Mouse (Mus musculus) heart, postnatal 25 days (tissue): ENCODE measurements at regions not wholly inside any gene's neighbourhood (a gene's known extent, or its start where the extent isn't known, plus 50 kb on each side); places are given as distances from the start of the nearest gene placed in this dataset.

ENCODE experiments used
- DNase-seq: peaks from one replicate; pipeline ENCODE4 v3.0.0; 2022; ENCODE audit warnings: low spot score
- intact Hi-C: fragments of 180-260 bp; cut with DNase I; formaldehyde crosslinking; loops from one replicate; pipeline ENCODE4 v1.15.1; 2025

GRCm38 (mm10) chr1:71865670-71866069 is 212.7 kb upstream of the Fn1 start:
- intact Hi-C loops: no loop called here
- DNase-seq: no peak

GRCm38 (mm10) chr1:71864749-71865148 is 211.7 kb upstream of the Fn1 start:
- intact Hi-C loops: no loop called here
- no peak for DNase-seq

GRCm38 (mm10) chr1:71853212-71853611 is 200.2 kb upstream of the Fn1 start:
- intact Hi-C loops: no loop called here
- DNase-seq: no peak

GRCm38 (mm10) chr1:71851268-71851667 is 198.3 kb upstream of the Fn1 start:
- intact Hi-C loops: no loop called here
- DNase-seq: no peak

- DNase-seq: no peak
Measured at GRCm38 (mm10) chr1:71848656-71849055, 195.7 kb upstream of the Fn1 start.

GRCm38 (mm10) chr1:71844938-71845685 is 192.1 kb upstream of the Fn1 start:
- intact Hi-C loops: no loop called here
- no peak for DNase-seq

More at GRCm38 (mm10) chr1:71848656-71849055, 195.7 kb upstream of the Fn1 start:
- intact Hi-C loops: no loop called here

- DNase-seq: no peak
- intact Hi-C loops: no loop called here
Measured at GRCm38 (mm10) chr1:71837764-71838163, 184.8 kb upstream of the Fn1 start.

- intact Hi-C loops: no loop called here
- no peak for DNase-seq
Measured at GRCm38 (mm10) chr1:71837039-71837648, 184.1 kb upstream of the Fn1 start.

GRCm38 (mm10) chr1:71830379-71830778 is 177.4 kb upstream of the Fn1 start:
- intact Hi-C loops: no loop called here
- no peak for DNase-seq

GRCm38 (mm10) chr1:71824410-71824809 is 171.4 kb upstream of the Fn1 start:
- intact Hi-C loops: no loop called here
- DNase-seq: no peak

GRCm38 (mm10) chr1:71822123-71822522 is 169.1 kb upstream of the Fn1 start:
- intact Hi-C loops: no loop called here
- no peak for DNase-seq

GRCm38 (mm10) chr1:71821099-71821498 is 168.1 kb upstream of the Fn1 start:
- intact Hi-C loops: no loop called here
- DNase-seq: no peak

GRCm38 (mm10) chr1:71816306-71816705 is 163.3 kb upstream of the Fn1 start:
- intact Hi-C loops: no loop called here
- DNase-seq: no peak

- no peak for DNase-seq
- intact Hi-C loops: no loop called here
Measured at GRCm38 (mm10) chr1:71814141-71814540, 161.1 kb upstream of the Fn1 start.

GRCm38 (mm10) chr1:71812171-71812695 is 159.2 kb upstream of the Fn1 start:
- intact Hi-C loops: no loop called here
- no peak for DNase-seq

GRCm38 (mm10) chr1:71811196-71811788 is 158.3 kb upstream of the Fn1 start:
- intact Hi-C loops: no loop called here
- DNase-seq: no peak

GRCm38 (mm10) chr1:71808005-71808404 is 155.0 kb upstream of the Fn1 start:
- intact Hi-C loops: no loop called here
- DNase-seq: no peak

GRCm38 (mm10) chr1:71807586-71807985 is 154.6 kb upstream of the Fn1 start:
- DNase-seq: peak; percentile 11
- intact Hi-C loops: no loop called here

- no peak for DNase-seq
- intact Hi-C loops: no loop called here
Measured at GRCm38 (mm10) chr1:71801283-71802066, 148.5 kb upstream of the Fn1 start.

GRCm38 (mm10) chr1:71800581-71800980 is 147.6 kb upstream of the Fn1 start:
- DNase-seq: no peak
- intact Hi-C loops: no loop called here
